Mouse (Mus musculus) brain, embryonic 14.5 days (tissue): ENCODE results near the gene Wrap53.

Experiments used
- CTCF ChIP-seq: fragments of 200-500 bp; IDR thresholded peaks from 2 replicates; pipeline ENCODE4 v1.5.1; 2012; ENCODE audit warnings: inconsistent platforms, mild to moderate bottlenecking, moderate library complexity, borderline replicate concordance; ENCODE audit not compliant: insufficient read depth, insufficient read length; ENCODE audit errors: extremely low read depth
- POLR2A ChIP-seq: fragments of 200-500 bp; IDR thresholded peaks from 2 replicates; pipeline ENCODE4 v1.6.1; 2012; ENCODE audit warnings: mild to moderate bottlenecking, inconsistent platforms, borderline replicate concordance; ENCODE audit not compliant: poor library complexity, insufficient read depth, insufficient read length, severe bottlenecking; ENCODE audit errors: extremely low read depth

- no peak for TF ChIP-seq POLR2A
- no peak for TF ChIP-seq CTCF
Observed at GRCm38 (mm10) chr11:69585718-69586325, 5.8 kb upstream of the Wrap53 start.
